Mouse (Mus musculus) B cell, adult 62 days (primary cell): ENCODE data around the gene Phxr2. TPM values are rescaled to one million over a fixed set of nuclear protein-coding genes. Genes with fewer than 3 reads are reported as not detected.

Source experiments
- total RNA-seq: library from RNA; stranded (reverse); gene quantifications from 4 replicates; pipeline ENCODE4 v1.2.4, GENCODE M21; 2023

Gene Phxr2
- total RNA-seq: 0.50 to 0.86 TPM (median 0.69 TPM) in 3 of 4 replicates, not detected in the other

GRCm38 (mm10) chr10:99126225-99126624 lies at the start of gene Phxr2:
TSS of gene Phxr2 (minus strand) at chr10:99126325.

GRCm38 (mm10) chr10:99107964-99108363 lies 18.2 kb downstream of the Phxr2 start, which contains the start of gene Galnt4:
TSS of gene Galnt4 (plus strand) at chr10:99108159.

GRCm38 (mm10) chr10:99106703-99107631 lies 19.2 kb downstream of the Phxr2 start, which contains the start of gene Poc1b:
TSS of gene Poc1b (plus strand) at chr10:99107036.

Other genes starting within 250 kb of the Phxr2 start
- gene Atp2b1, start 211.9 kb downstream of the Phxr2 start, total RNA-seq: 135 to 155 TPM (median 136 TPM) in 4 replicates
- 15.1 to 20.8 TPM (median 17.9 TPM) in 4 replicates for gene Poc1b, start 19.3 kb downstream of the Phxr2 start, total RNA-seq
- 10.7 to 14.2 TPM (median 12.8 TPM) in 4 replicates for gene Galnt4, start 18.2 kb downstream of the Phxr2 start, total RNA-seq
- gene Dusp6, start 136.9 kb upstream of the Phxr2 start, total RNA-seq: 156 to 214 TPM (median 165 TPM) in 4 replicates